Mouse (Mus musculus) forelimb bud, embryonic 11.5 days (tissue): ENCODE results near the gene 2310039H08Rik.
"Not testable (repeated sequence)": the region's sequence is repeated elsewhere in the genome, so short reads cannot be mapped to it uniquely, and the experiment has no call there.

Source experiments
- DNase-seq: peaks from one replicate; pipeline ENCODE4 v3.0.0-alpha.2; 2012; ENCODE audit warnings: low read depth, low spot score

The 2310039H08Rik gene

DNA sequence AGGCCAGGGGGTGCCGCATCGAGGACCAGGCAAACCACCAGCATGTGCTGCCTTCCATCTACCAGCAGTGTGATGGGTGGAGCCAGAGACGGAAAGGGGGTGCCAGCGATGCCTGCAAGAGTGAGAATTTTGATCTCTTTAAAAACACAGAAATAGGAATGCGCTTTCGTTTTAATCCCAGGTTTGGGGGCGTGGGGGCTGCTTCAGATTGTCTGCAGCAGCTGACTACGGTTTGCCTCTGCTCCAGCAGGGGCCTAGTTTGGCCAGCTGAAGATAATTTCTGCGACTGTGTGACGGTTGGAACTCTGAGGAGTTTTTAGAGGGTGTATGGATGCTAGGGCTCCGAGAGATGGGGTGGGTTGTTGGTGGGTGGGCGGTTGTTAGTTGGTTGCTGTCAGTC is 13.7 kb upstream of the 2310039H08Rik start:
- no peak for DNase-seq

DNA sequence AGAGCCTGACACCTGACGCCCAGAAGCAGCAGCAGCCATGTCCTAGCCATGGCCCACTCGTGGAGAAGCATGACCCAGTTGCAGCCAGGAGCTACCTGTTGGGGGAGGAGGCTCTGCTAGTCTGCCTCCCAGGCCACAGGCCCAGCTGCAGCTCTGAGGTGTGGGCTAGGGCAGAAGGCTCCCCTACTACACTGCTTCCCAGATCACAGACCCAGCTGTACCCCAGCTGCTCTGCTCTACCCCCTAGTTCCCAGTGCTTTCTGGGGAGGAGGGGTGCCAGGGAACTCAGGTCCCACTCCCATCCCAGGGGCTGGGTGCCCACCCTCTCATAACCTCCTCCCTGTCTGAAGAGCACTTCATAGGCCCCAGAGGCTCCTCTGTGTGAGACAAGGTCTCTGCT is 8.9 kb upstream of the 2310039H08Rik start, which contains the start of gene Ptcra:
Gene Ptcra, minus strand, starts transcription at position 169 of the 400 bp plus-strand sequence.
- DNase-seq, result no peak

DNA sequence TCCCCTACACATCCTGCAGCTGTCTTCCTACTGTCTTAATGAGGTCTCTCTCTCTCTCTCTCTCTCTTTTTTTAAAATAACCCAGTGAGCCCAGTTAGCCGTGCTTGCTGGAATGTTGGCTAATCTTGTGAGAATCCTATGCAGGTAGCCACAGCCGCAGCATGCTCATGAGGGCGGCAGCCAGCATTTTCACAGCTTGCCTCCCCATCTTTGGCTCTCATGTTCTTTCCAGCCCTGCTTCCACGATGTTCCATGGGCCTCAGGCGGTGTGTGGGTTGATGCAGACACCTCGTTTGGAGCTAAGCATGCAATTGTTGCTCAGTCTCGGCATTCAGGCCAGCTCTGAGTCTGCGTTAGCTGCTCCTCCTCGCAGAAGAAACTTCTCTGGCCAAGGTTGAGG is 7.5 kb upstream of the 2310039H08Rik start:
- not testable (repeated sequence) for DNase-seq

DNA sequence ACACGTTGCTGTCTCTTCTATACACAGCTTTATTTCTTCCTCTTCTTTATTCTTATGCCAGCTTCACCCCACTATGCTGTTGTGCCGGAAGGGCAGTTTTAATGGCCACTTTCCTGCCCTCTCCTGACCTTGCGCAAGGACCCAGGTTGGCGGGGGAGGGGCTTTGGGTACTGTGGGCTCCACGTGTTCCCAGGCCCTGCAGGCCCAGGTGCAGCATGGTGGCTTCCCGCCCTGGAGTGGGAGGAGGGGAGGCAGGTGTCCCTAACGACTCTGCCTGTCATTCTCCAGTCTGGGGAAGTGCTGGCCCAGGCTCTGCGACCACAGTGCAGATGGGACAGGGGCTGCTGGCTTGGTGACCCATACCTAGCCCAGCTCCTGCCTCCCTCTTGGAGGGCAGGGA is 4.6 kb upstream of the 2310039H08Rik start:
- no peak for DNase-seq

DNA sequence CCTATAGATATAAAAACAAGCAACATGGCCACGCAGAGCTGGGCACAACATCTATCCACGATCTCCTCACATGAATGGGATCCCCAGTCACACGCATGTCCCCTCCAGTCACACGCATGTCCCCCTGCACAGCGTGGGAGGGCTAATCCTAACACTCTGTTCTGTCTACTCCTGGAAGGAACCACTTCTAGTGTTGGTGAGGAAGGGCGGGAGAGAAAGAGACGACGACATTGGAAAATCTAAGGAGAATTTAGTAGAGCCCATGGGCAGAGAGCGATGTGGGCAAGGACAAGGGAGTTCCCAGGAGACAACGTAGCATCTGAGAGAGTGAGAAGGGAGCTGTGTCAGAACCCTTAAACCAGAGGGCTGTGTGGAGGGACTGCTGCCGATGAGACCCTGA is 1.9 kb upstream of the 2310039H08Rik start:
- DNase-seq, result no peak

DNA sequence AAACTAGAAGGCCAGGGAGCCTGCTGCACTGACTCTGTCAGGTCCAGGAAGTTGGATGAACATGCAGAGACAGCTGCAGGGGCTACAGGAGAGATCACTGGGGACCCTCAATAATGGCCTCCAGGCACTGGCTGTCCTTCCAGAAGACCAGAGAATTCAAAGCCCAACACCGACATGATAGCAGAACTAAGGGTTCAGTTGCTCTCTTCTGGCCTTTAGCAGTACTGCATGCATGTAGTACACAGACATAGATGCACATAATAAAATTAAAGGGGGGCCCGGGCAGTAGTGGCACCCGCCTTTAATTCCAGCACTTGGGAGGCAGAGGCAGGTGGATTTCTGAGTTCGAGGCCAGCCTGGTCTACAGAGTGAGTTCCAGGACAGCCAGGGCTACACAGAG is 1.4 kb upstream of the 2310039H08Rik start:
- DNase-seq, result no peak

DNA sequence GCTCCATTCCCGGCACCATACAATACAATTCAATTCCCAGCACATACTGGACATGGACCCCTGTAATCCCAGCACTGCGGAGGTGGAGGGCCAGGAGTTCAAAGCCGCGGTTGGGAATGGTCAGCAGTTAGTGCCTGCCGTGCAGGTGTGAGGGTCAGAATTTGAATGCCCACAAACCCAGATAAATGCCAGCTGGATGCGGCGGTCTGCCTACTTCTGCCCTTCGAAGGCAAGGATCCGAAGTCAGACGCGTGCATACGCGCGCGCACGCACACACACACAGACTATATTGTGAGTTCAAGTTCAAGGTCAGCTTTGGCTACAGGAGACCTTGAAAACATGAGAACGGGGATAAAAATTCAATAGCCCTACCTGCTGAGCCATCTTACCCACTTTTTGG is 819 bp upstream of the 2310039H08Rik start:
- no peak for DNase-seq

DNA sequence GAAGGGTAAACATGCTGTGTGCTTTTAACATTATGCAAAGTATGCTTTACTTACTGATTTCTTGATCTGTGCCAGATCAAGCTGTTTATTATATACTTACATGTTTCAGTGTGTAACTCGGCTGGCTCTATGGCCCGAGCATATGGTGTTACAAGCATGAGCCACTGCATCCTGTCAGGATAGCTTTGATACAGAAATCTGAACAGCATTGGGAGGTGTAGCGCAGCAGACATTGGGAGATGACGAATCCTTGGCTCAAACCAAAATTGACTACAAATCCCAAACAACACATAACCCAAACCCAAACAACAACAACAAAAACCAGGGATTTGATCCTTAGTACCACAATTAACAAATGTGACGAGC is 414 bp upstream of the 2310039H08Rik start:
- DNase-seq, result no peak

DNA sequence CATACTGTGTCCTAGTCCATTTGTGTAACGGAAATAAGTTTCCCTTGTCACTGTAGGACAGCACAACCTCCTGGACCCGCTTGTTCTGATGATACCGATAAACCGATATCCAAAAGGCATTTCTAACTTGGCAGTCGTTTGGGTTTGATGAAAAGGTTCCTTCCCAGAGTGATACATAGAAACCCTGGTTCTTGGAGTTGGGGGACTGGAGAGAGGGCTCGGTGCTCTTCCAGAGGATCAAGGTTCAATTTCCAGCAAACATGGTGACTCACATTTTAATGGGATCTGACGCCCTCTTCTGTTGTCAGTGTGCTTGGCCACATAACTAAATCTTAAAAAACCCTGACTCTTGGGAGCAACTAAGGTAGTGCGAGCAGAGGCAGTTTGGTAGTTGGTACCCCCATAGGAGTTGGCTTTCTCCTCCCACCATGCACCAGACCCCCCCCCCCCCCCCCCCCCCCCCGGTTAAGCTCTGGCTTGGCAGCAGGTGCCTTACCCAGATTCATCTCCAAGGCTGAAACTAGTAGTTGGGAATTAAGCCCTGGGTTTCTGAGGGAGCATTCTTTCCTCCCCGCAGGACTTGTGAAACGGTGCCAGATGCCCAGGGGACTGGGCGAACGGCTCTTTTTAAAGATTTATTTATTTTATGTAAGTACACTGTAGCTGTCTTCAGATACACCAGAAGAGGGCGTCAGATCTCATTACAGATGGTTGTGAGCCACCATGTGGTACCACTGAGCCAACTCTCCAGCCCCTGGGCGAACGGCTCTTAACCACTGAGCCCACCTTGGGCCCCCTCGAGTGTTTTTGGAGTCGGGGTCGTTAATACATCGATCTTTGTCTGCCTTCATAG is 1.1 kb downstream of the 2310039H08Rik start:
- no peak for DNase-seq

DNA sequence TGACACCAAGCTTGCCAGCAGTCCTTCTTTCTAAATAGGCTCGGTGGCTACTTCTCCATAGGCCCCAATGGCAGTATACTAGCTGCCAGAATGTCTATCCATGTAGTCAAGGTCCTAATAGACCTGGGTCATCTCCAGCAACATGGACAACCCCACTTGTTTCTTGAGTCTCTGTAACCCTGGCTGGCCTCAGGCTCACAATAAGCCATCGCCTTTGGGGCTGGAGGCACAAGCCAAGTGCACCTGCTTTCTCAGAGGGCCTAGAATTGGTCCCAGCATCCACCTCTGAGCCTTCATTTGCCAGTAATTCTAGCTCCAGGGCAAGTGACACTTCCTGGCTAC is 1.7 kb downstream of the 2310039H08Rik start:
- no peak for DNase-seq

DNA sequence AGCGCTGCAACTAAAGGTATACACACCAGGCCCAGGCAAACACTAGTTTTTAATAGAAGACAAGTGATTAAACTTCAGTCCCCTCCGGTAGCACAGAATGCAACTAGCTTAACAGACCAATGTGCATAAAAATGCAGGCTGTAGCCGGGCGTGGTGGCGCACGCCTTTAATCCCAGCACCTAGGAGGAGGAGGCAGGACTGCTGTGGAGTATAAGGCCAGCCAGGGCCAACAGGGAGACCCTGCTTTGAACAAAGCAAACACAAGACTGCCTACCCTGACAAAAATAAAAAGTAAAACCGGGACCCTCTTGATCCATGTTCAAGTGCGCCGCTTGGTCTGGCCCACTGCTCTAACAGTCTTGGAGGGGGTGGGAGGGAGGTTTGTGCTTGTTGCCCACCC is 2.6 kb downstream of the 2310039H08Rik start:
- no peak for DNase-seq

DNA sequence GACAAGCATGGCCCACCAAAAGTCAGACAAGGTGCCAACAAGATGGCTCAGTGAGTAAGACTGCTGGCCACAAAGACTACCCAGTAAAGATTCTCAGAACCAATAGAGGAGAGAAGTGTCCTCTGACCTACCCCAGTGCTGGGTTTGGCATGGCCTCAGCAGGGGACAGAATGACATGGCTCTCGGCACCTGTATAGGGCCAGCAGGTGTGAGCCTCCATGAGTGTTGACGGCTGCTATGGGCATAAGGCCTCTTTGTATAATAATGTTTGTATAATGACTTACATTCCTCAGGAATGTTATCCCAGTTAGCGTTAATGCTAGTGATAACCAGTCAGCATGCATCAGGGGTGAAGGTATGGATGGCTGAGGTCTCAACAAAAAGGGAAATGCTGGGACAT is 3.7 kb downstream of the 2310039H08Rik start:
- no peak for DNase-seq

DNA sequence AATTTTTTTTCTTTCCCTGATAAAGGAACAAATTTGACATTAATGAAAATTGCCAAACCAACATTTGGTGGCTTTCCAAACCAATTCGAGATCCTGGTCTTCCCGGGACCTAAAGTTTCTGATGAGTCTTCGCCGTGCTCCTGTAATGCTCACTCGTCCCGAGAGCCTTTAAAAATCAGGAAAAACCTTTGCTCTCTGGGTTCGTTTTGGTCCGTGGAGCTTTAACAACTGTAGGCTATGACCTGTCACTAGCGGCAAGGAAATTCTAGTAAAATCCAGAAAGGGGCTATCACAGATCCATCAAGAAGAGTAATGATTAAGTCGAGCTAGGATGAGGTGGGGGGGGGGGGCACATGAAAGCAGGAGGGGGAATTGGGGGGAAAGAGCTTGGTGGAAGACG is 9.4 kb downstream of the 2310039H08Rik start:
- no peak for DNase-seq

DNA sequence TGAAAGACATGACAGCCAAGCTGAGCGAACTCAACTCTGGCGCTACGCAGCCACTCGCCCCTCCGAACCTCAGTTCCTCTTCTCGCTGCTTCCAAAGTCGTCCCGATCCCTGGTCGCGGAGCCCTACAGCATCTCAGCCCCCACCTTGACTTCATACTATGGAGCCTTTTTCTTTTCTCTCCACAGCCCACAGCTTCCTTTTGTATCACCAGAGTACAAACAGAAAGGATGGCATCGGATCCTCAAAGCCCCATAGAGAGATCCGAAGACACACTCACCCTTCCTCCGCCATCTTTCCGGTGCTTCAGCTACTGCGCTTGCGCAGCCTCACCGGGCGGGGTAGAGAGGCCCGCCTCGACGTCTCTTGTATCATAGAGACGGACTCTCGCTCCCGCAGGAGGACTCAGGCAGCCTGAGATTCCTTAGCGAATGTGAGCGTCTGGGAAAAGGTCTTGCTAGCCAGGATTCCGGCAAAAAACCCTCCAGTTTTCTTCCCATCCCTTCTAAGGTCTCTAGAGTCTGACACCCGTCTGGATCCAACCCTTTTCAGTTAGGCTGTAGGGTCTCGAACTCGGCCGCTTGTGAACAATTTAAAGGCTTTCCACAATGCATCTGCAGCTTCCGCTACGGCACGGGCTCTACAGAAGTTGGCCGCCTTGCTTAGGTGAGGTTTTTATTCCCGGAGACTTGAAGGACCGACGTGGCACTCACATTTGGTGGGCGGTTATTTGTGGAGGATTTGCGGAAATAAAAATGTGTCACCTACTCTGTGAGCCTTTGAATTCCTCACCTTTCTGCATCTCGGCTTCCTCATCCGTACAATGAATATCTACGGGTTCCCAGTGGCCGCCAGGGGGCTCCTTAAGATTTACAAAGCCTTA is 10.1 kb downstream of the 2310039H08Rik start, which contains the start of gene Rpl7l1:
Gene Rpl7l1, minus strand, starts transcription at position 332 of the 881 bp plus-strand sequence.
- DNase-seq, result peak; percentile 94

DNA sequence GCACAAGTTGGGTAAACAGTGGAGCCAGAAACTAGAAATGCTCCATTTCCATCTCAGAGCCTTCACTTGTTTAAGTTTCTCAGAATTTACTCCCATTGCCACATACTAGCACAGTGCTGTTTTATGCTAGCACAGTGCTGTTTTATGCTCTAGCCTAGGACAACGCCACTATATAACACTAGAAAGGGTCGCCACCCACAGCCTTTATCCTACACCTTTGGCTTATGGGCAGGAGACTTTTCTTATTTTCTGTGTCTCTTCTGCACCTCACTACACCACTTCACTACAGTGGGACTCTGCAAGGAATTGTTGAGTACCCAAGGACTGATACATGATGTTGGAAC is 10.8 kb downstream of the 2310039H08Rik start:
- no peak for DNase-seq

DNA sequence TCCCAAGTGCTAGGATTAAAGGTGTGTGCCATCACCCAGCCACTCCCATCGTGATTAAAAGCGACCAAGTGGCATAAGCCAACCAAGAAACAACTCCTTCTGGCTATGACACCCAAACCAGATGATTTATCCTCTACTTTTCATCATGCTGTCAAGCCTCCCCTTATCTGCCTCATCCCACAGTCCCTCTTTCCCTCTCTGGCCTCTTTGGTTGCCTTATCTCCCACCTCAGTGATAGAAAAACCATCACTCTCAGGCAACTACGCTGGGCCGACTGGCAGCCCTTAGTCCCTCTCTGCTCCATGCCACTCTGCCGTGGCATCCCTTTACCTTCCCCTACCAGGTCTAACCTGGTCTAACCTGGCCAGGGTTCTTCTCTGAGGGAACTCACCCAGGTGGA is 14.5 kb downstream of the 2310039H08Rik start:
- no peak for DNase-seq

DNA sequence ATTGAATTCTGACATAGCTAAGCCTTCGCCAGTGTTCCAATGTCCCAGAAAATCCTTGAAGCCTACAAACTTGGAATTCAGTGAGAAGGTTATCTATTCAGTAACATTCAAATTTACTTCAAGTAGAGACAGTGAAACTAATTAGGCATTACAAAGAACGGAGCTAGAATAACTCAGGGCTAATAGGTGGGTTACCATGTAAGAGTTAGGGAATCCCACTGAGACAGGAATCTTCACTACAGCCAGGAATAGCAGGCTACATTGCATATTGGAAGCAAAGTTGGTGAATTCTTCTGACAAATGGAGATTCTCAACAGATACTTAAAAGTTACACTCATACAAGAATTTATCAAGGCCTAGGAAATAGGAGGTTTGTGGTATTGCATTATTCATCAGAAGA is 15.5 kb downstream of the 2310039H08Rik start:
- DNase-seq, result not testable (repeated sequence)

DNA sequence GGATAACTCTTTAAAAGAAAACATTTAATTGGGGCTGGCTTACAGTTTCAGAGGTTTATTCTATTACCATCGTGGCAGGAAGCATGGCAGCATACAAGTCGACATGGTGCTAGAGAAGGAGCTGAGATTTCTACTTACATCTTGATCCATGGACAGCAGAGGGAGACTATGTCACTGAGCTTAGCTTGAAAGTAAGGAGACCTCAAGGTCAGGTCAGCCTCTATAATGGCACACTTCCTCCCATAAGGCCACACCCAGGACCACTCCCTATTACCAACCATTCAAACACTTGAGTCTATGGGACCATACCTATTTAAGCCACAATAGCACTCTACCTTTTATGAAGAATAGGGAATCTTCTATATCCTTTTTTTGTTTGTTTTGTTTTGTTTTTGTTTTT is 20.5 kb downstream of the 2310039H08Rik start:
- DNase-seq, result no peak

DNA sequence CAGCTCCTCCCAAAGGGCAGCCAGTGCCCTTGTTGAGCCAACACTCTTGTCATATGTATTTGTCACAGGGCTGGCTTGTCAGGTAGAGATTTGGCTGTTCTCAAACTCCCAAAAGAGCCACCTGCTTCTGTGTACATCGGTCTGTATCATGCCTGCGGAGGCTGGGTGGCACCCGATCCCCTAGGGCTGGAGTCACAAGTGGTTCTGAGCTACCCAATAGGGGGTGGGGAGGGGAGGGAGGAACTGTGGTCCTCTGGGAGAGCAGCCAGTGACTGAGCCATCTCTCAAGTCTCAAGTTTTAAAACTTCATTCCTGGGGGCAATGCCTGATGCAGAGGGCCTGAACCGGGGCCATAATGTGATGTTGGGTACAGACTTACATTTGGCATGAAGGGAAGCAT is 24.3 kb downstream of the 2310039H08Rik start:
- DNase-seq, result no peak

DNA sequence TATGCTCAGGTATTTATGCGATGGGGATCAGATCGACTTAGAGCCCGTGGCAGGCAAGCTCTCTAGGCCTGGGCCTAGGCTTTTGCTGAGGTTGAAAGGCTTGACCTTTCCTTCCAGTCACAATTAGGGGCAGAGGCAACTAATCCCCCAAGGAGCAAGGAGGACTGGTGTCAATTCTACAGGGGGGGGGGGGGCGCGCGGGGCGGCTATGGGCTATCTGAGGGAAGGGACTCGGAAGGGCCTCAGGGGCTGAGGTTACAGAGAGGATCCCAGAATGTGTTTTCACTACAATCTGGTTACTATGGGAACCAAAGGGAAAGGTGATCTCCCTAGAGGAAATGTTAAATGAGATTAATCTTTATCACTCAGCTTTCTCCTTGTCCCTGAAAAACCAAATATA is 25.0 kb downstream of the 2310039H08Rik start:
- no peak for DNase-seq

DNA sequence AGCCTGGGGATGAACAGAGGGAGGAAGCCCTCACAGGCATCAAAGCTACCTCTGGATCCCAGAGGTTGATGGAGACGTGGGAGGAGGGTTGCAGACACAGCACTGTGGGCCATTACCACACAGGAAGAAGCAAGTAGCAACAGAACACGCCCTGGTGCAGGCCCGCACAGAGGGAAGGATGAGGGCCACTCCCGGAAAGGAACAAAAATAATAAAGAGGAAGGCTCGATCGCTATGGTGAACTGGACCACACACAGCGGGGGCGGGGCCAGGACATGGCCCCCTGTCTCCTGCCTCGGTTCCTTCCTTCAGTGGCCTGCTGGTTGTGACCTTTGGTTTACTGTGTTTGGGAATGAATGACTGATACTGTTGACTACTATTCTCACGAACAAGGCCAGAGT is 27.2 kb downstream of the 2310039H08Rik start:
- no peak for DNase-seq

DNA sequence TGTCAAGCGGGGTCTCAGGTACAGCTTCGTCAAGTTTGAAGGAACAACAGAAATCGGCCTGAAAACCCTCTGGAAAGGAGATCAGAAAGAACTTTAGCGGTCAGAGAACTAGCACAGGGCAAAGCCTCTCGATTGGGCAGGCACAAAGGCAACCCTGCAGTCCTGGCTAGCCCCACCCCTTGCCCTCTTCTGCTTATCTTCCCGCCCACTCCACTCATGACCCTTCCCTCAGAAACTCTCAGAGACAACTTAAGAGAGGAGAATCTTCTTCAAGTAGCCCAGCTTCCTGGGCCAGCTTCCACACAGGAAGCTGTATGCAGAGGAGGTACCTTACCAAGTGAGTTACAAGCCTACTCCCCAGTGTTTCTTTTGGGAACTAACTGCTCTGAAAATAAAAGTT is 29.3 kb downstream of the 2310039H08Rik start:
- no peak for DNase-seq

DNA sequence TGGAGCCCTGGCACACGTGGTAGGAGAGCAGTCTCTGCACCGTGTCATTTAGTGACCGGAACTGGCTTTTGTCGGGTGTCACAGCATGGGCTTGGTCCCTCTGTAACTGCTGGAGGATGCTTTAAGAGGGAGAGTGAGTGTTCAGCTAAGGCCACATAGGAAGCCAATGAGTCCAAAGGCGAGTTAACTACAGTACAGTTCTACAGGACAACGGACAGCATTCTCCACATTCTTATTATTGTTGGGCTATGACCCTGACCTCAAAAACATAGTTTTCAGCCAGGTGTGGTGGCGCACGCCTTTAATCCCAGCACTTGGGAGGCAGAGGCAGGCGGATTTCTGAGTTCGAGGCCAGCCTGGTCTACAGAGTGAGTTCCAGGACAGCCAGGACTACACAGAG is 35.9 kb downstream of the 2310039H08Rik start:
- DNase-seq, result no peak
